Mouse (Mus musculus): ENCODE results near the gene Tmcc2.
A peak's percentile ranks its signal among the peaks of the same experiment; 100 is the strongest.

Gene Tmcc2

DNA sequence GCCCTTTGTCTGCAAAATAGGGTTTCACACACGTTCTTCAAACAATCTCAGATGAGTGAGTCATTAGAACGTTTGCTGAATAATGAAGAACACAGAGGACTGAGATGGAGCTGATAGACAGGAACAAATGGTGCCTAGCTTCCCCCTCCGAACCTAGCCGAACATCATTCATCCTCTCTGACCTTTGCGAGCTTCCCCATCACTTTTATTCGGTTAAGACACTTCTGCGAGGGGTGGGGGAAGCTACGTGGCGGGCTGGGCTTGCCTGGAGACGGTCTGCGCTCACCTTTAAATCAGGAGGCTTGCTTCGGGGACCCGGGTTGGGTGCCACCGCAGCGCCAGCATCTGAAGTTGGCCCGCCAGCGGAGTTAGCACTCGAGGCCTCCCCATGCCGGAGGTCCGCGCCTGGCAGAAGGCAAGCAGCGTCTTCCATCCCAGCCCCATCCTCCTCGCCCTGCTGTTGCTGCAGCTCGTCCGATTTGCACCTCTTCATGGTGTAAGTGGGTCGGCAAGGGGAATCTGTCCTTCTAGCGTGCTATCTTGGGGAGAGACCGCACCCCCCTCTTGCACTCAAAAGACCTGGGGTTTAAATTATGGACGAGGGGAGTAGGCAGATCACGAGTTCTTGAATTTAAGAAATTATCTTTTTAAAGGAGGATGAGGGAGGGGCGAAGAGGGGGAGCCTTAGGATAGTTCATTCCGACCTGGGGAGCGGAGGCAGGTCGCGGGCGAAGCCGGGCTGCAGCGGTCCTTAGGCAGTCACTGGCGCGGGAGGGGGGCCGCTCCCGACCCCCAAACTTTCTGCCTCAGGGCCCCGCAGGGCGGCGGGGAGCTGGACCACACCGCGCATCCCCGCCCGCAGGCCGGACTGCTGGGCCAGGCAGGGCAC, at the start of gene Tmcc2:
TSS of gene Tmcc2 (minus strand) at position 591 of the 889 bp plus-strand sequence.
- Histone ChIP-seq H3K9me3 (ENCODE audit: low read length) (peaks cover 4% of the 10 kb centered on the region; the same call in 1 of the 2 replicates), H3K27me3 (ENCODE audit: insufficient read depth, low read length) (peaks cover 50% of the 10 kb centered on the region), H3K4me1 (replicated peaks; ENCODE audit: low read depth, low read length) (peaks cover 29% of the 10 kb centered on the region), H3K36me3 (ENCODE audit: insufficient read depth, low read length) (peaks cover 3% of the 10 kb centered on the region; the same call in 1 of the 2 replicates), H3K4me3 (replicated peaks; ENCODE audit: low read length) (peak within 1 kb of the TSS; percentile 83)
- TF ChIP-seq POU5F1 (IDR thresholded peaks at IDR 0.05; ENCODE audit: borderline replicate concordance, low read length) = no peak
- TF ChIP-seq NANOG (IDR thresholded peaks at IDR 0.05; ENCODE audit: borderline replicate concordance, low read length) = no peak
- TF ChIP-seq CTCF (conservative IDR thresholded peaks at IDR 0.05; ENCODE audit: low read length) = no peak

DNA sequence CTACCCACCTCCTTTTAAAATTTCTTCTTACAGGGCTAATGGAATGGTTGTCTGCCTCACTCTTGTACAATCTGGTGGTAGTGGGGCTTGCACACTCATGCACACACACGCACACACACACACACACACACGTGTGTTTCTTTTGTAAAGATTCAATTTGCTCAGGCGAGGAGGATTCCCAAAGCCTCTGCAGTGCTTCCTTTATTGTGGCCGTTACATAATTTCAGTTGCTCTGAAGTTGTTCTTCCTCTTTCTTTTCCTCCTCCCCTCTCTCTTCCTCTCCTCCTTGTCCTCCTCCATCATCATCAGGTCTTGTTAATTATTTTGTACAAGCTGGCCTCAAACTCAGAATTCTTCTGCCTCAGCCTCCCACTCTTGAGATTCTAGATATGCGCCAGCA, 46.3 kb upstream of the Tmcc2 start:
- Histone ChIP-seq H3K36me3 (ENCODE audit: insufficient read depth, low read length) (peaks cover 7% of the 10 kb centered on the region), H3K9me3 (ENCODE audit: low read length) (no peaks in the 10 kb centered on the region), H3K27me3 (ENCODE audit: insufficient read depth, low read length) (no peaks in the 10 kb centered on the region), H3K4me3 (replicated peaks; ENCODE audit: low read length) (no peak overlapping the region), H3K4me1 (replicated peaks; ENCODE audit: low read depth, low read length) (peaks cover 11% of the 10 kb centered on the region)
- no peak for TF ChIP-seq POU5F1 (IDR thresholded peaks at IDR 0.05; ENCODE audit: borderline replicate concordance, low read length)
- no peak for TF ChIP-seq NANOG (IDR thresholded peaks at IDR 0.05; ENCODE audit: borderline replicate concordance, low read length)
- no peak for TF ChIP-seq CTCF (conservative IDR thresholded peaks at IDR 0.05; ENCODE audit: low read length)

DNA sequence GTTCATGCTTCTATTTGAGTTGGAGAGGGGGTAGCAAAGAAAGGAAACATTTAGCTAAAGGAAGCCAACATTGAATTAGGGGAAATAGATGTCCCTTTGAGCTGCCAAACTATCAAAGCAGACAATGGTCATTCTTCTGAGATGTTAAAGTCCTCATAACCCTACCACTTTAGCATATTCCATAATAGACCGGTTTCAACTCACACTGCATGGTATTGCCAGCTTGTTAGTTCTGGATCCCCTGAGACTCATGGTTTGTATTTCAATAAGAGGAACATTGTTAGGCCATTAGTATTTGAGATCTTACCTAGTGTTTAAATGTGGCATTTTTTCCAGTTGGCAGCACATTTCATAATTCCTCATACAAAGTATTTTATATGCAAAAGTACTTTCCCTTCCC, 45.9 kb upstream of the Tmcc2 start:
- Histone ChIP-seq H3K4me3 (replicated peaks; ENCODE audit: low read length) (no peak overlapping the region), H3K27me3 (ENCODE audit: insufficient read depth, low read length) (no peaks in the 10 kb centered on the region), H3K36me3 (ENCODE audit: insufficient read depth, low read length) (peaks cover 7% of the 10 kb centered on the region), H3K9me3 (ENCODE audit: low read length) (no peaks in the 10 kb centered on the region), H3K4me1 (replicated peaks; ENCODE audit: low read depth, low read length) (peaks cover 14% of the 10 kb centered on the region)
- TF ChIP-seq POU5F1 (IDR thresholded peaks at IDR 0.05; ENCODE audit: borderline replicate concordance, low read length) (no peak), CTCF (conservative IDR thresholded peaks at IDR 0.05; ENCODE audit: low read length) (no peak), NANOG (IDR thresholded peaks at IDR 0.05; ENCODE audit: borderline replicate concordance, low read length) (no peak)

DNA sequence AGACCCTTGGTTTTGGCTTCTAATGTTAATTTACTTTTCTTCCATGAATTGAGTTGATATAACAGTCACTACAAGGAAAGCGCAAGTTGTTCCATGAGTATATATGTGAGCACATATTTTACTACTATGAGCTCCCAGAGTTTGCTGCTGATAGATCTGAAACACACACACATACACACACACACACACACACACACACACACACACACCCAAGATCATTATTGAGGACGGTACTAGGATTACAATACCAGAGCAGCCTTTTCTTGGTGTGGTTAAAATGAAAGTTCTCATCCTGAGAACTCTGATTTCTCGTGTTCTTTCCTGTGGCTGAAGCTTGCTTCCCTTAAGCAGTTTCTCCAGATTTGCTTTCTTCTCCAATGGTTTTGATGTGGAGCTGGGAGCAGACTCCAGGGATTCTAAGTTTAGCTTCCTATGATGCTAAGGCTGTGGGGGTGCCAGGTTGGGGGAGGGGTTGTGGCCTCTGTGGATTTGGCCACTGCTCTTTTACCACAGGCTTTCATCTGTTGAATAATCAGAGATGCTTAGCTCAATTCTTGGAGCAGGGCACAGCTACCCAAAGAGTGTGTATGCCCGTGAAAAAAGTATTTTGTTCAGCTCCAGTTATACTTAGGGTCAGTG, 45.4 kb upstream of the Tmcc2 start:
- Histone ChIP-seq H3K36me3 (ENCODE audit: insufficient read depth, low read length) (peaks cover 7% of the 10 kb centered on the region), H3K4me1 (replicated peaks; ENCODE audit: low read depth, low read length) (peaks cover 18% of the 10 kb centered on the region), H3K9me3 (ENCODE audit: low read length) (no peaks in the 10 kb centered on the region), H3K4me3 (replicated peaks; ENCODE audit: low read length) (no peak overlapping the region), H3K27me3 (ENCODE audit: insufficient read depth, low read length) (no peaks in the 10 kb centered on the region)
- no peak for TF ChIP-seq CTCF (conservative IDR thresholded peaks at IDR 0.05; ENCODE audit: low read length)
- TF ChIP-seq NANOG (IDR thresholded peaks at IDR 0.05; ENCODE audit: borderline replicate concordance, low read length) = no peak
- no peak for TF ChIP-seq POU5F1 (IDR thresholded peaks at IDR 0.05; ENCODE audit: borderline replicate concordance, low read length)

DNA sequence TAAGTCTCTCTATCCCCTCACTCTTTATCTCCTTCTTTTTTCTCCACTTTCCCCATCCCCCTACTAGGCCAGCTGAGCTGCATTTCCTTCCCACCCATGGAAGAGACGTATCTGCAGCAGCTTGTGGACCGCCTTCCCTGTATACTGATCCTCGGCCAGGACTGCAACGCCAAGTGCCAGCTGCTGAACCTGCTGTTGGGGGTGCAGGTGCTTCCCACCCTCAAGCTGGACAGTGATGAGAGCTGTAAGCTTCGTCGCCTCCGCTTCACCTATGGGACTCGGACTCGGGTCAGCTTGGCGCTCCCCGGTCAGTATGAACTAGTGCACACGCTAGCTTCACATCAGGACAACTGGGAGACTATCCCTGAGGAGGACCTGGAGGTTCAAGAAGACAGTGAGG, 43.0 kb upstream of the Tmcc2 start:
- Histone ChIP-seq H3K36me3 (ENCODE audit: insufficient read depth, low read length) (peaks cover 7% of the 10 kb centered on the region), H3K27me3 (ENCODE audit: insufficient read depth, low read length) (no peaks in the 10 kb centered on the region), H3K4me3 (replicated peaks; ENCODE audit: low read length) (no peak overlapping the region), H3K9me3 (ENCODE audit: low read length) (no peaks in the 10 kb centered on the region), H3K4me1 (replicated peaks; ENCODE audit: low read depth, low read length) (peaks cover 18% of the 10 kb centered on the region)
- TF ChIP-seq POU5F1 (IDR thresholded peaks at IDR 0.05; ENCODE audit: borderline replicate concordance, low read length) = no peak
- no peak for TF ChIP-seq NANOG (IDR thresholded peaks at IDR 0.05; ENCODE audit: borderline replicate concordance, low read length)
- no peak for TF ChIP-seq CTCF (conservative IDR thresholded peaks at IDR 0.05; ENCODE audit: low read length)

DNA sequence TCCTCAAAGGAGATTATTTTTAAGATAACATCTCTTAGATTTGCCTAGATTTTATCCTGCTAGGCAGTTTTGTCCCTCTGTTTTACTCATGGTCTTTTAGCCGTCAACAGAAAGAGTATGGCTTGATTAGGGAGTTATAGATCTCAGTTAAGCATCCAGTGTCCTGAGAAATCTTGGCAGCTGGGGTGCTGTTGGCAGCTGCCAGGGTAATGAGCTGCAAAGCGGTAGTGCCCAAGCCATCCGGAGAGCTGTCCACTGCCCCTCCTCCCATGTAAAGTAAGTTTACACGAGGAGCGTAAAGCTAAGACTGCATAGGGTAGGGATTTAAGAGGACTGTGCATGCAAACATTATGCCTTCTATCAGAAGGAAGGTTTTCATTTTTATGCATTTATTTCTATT, 42.3 kb upstream of the Tmcc2 start:
- no peaks in the 10 kb centered on the region for H3K9me3 ChIP-seq (ENCODE audit: low read length)
- TF ChIP-seq POU5F1 (IDR thresholded peaks at IDR 0.05; ENCODE audit: borderline replicate concordance, low read length) (no peak), NANOG (IDR thresholded peaks at IDR 0.05; ENCODE audit: borderline replicate concordance, low read length) (no peak), CTCF (conservative IDR thresholded peaks at IDR 0.05; ENCODE audit: low read length) (no peak)
- H3K4me1 ChIP-seq (replicated peaks; ENCODE audit: low read depth, low read length) = peaks cover 18% of the 10 kb centered on the region
- H3K36me3 ChIP-seq (ENCODE audit: insufficient read depth, low read length) = peaks cover 7% of the 10 kb centered on the region
- no peak overlapping the region for H3K4me3 ChIP-seq (replicated peaks; ENCODE audit: low read length)
- H3K27me3 ChIP-seq (ENCODE audit: insufficient read depth, low read length) = no peaks in the 10 kb centered on the region

DNA sequence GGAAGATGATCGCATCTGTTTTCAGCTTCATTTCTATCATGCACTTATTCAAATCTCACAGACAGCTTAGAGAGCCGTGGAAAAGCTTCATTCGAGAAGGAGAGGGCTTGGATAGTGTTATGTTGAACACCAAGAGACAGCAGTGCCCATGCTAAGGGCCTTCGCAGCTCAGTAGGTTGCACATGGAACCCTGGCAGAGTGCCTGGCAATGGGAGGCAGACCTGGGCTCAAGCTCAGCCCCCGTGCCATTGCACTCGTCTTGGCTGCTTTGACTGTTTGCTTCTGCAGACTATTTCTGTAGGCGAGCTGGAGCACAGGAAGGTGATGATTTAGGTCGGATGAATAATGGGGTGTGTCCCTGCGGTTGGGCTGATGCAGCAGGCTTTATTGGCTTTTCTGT, 40.6 kb upstream of the Tmcc2 start:
- Histone ChIP-seq H3K27me3 (ENCODE audit: insufficient read depth, low read length) (no peaks in the 10 kb centered on the region), H3K9me3 (ENCODE audit: low read length) (no peaks in the 10 kb centered on the region), H3K4me3 (replicated peaks; ENCODE audit: low read length) (no peak overlapping the region), H3K4me1 (replicated peaks; ENCODE audit: low read depth, low read length) (peaks cover 18% of the 10 kb centered on the region), H3K36me3 (ENCODE audit: insufficient read depth, low read length) (peaks cover 7% of the 10 kb centered on the region)
- TF ChIP-seq POU5F1 (IDR thresholded peaks at IDR 0.05; ENCODE audit: borderline replicate concordance, low read length) (no peak), NANOG (IDR thresholded peaks at IDR 0.05; ENCODE audit: borderline replicate concordance, low read length) (no peak), CTCF (conservative IDR thresholded peaks at IDR 0.05; ENCODE audit: low read length) (no peak)

DNA sequence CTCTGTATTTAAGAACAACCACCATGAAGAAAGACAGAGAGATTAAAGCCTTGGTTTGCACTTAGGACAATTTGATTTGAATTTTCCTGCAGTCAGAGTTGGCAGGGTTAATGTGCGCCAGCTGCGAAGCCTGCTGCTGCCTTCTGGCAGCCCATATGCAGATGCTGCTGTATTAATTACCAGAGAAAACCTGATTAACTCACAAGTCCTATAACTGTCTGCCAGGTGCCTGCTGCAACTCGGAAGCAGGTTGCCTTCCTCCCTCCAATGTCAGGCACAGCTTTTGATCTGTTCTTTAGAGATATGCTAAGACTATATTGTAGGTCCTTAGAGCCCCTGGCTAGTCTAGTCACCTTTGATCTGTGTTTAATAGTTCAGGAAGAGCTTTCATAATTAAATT, 39.7 kb upstream of the Tmcc2 start:
- no peak overlapping the region for H3K4me3 ChIP-seq (replicated peaks; ENCODE audit: low read length)
- H3K9me3 ChIP-seq (ENCODE audit: low read length) = no peaks in the 10 kb centered on the region
- H3K27me3 ChIP-seq (ENCODE audit: insufficient read depth, low read length) = no peaks in the 10 kb centered on the region
- peaks cover 7% of the 10 kb centered on the region for H3K36me3 ChIP-seq (ENCODE audit: insufficient read depth, low read length)
- H3K4me1 ChIP-seq (replicated peaks; ENCODE audit: low read depth, low read length) = peaks cover 18% of the 10 kb centered on the region
- TF ChIP-seq POU5F1 (IDR thresholded peaks at IDR 0.05; ENCODE audit: borderline replicate concordance, low read length) = no peak
- TF ChIP-seq CTCF (conservative IDR thresholded peaks at IDR 0.05; ENCODE audit: low read length) = no peak
- TF ChIP-seq NANOG (IDR thresholded peaks at IDR 0.05; ENCODE audit: borderline replicate concordance, low read length) = no peak

Measured in E14TG2a.4 (cell line).